Mouse (Mus musculus) kidney, embryonic 15.5 days (tissue): Measurements from ENCODE around the gene Izumo1. TPM values are rescaled to one million over a fixed set of nuclear protein-coding genes. Genes with fewer than 3 reads are reported as not detected.
"Not testable (repeated sequence)": the region's sequence is repeated elsewhere in the genome, so short reads cannot be mapped to it uniquely, and the experiment has no call there.

Experiments
- ATAC-seq: fragments of 200-750 bp; cut with Nextera tagmentation; replicated peaks from 2 replicates; pipeline ENCODE4 v1.8.0; 2017; ENCODE audit warnings: moderate TSS enrichment; ENCODE audit not compliant: low FRiP score
- H3K27ac ChIP-seq: fragments of 300-500 bp; sonication (generic); 2 replicates; pipeline ENCODE4 v1.5.1; 2015; ENCODE audit warnings: mild to moderate bottlenecking, inconsistent platforms
- H3K27me3 ChIP-seq: fragments of 300-500 bp; sonication (generic); 2 replicates; pipeline ENCODE4 v1.6.1; 2015; ENCODE audit warnings: inconsistent platforms
- H3K36me3 ChIP-seq: fragments of 300-500 bp; sonication (generic); 2 replicates; pipeline ENCODE4 v1.6.1; 2015; ENCODE audit warnings: inconsistent platforms
- H3K4me1 ChIP-seq: fragments of 300-500 bp; sonication (generic); 2 replicates; pipeline ENCODE4 v1.6.1; 2015; ENCODE audit warnings: inconsistent platforms
- H3K4me2 ChIP-seq: fragments of 300-500 bp; sonication (generic); 2 replicates; pipeline ENCODE4 v1.6.1; 2015; ENCODE audit warnings: moderate library complexity, mild to moderate bottlenecking, inconsistent platforms
- H3K4me3 ChIP-seq: fragments of 300-500 bp; sonication (generic); replicated peaks from 2 replicates; pipeline ENCODE4 v1.5.1; 2015; ENCODE audit warnings: mild to moderate bottlenecking, inconsistent platforms
- H3K9ac ChIP-seq: fragments of 300-500 bp; sonication (generic); 2 replicates; pipeline ENCODE4 v1.6.1; 2015; ENCODE audit warnings: mild to moderate bottlenecking, inconsistent platforms
- H3K9me3 ChIP-seq: fragments of 300-500 bp; sonication (generic); replicated peaks from 2 replicates; pipeline ENCODE4 v1.6.1; 2016; ENCODE audit warnings: inconsistent platforms
- WGBS: fragments of 180-500 bp; shearing (Covaris S2); methylation state at CpG from one replicate; pipeline ENCODE4 v1.1.7; 2015; ENCODE audit warnings: mixed read lengths; 5-methylcytosine and 5-hydroxymethylcytosine counted together
- polyA plus RNA-seq: library from polyadenylated mRNA; unstranded; fragments of >200 nt; fragmentation: Nextera tagmentation; extraction: Ambion mirVana; gene quantifications from 2 replicates; pipeline ENCODE4 v1.2.1, GENCODE M21; 2015

Gene Izumo1
- polyA plus RNA-seq, 1 experiment from 2014 or later: 0.14 TPM

DNA sequence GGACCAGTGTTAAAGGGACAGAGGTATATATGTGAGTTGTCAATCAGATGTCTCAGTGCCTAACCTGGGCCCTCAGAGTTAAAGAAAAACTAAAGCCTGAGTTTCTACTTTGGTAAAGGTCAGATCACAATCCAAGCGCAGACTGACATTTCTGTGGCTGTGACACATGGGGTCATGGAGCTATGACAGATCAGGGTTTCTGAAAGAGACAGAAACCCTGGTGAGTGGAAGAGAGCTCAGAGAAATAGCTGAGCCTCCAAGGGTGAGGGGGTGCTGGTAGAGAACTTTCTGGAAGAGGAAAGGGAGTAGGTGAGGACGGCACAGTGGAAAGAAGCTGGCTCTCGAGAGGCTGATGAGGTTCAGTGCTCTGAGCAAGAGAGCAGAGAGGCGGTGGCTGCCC, 25.1 kb downstream of the Izumo1 start:
- ATAC-seq: no peak
- Histone ChIP-seq H3K36me3 (no peaks in the 10 kb centered on the region), H3K4me3 (no peak overlapping the region), H3K9ac (no peak overlapping the region), H3K4me1 (peaks cover 29% of the 10 kb centered on the region), H3K4me2 (no peak overlapping the region), H3K27ac (no peak overlapping the region), H3K27me3 (no peaks in the 10 kb centered on the region), H3K9me3 (no peaks in the 10 kb centered on the region)
- 63% methylated on average over 4 of the region's 4 CpGs for WGBS

DNA sequence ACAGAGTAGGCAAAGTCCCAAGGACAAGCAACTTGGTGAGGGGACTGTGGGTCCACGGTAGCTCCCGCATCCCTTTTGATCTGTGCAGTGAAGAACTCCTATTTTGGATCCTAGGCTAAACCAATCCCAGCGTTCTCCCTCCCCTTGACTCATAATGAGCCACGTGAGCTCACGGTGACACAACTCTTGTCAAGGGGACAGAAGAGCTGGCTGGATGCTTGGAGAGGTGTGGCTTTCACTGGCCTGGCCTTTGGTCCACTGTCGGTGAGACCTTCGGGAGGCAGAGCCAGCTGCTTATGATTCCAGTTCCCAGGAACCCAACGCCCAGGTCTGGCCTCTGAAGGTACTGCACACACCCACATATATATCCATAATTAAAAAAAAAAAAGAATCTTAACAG, 27.7 kb downstream of the Izumo1 start:
- H3K4me3 ChIP-seq: no peak overlapping the region
- peaks cover 9% of the 10 kb centered on the region for H3K4me1 ChIP-seq
- no peaks in the 10 kb centered on the region for H3K9me3 ChIP-seq
- H3K27ac ChIP-seq: no peak overlapping the region
- ATAC-seq: no peak
- no peaks in the 10 kb centered on the region for H3K36me3 ChIP-seq
- H3K27me3 ChIP-seq: no peaks in the 10 kb centered on the region
- WGBS: 71% methylated on average over 8 of the region's 8 CpGs
- H3K9ac ChIP-seq: no peak overlapping the region
- no peak overlapping the region for H3K4me2 ChIP-seq

GRCm38 (mm10) chr7:45650484-45650883, 28.9 kb downstream of the Izumo1 start:
- not testable (repeated sequence) for H3K4me2 ChIP-seq, H3K9me3 ChIP-seq, ATAC-seq, H3K9ac ChIP-seq, H3K27me3 ChIP-seq, H3K36me3 ChIP-seq, H3K27ac ChIP-seq, H3K4me1 ChIP-seq, H3K4me3 ChIP-seq
- WGBS: 94% methylated on average over 20 of the region's 20 CpGs

- Histone ChIP-seq H3K9ac (no peak overlapping the region), H3K4me3 (no peak overlapping the region), H3K4me2 (peak overlapping the region; percentile 47), H3K9me3 (no peaks in the 10 kb centered on the region; the same call in 1 of the 2 replicates), H3K36me3 (no peaks in the 10 kb centered on the region), H3K27ac (no peak overlapping the region), H3K27me3 (no peaks in the 10 kb centered on the region), H3K4me1 (peaks cover 5% of the 10 kb centered on the region; the same call in 1 of the 2 replicates)
- ATAC-seq: no peak
- WGBS: 38% methylated on average over 17 of the region's 17 CpGs
Measured at GRCm38 (mm10) chr7:45654424-45655047, 32.9 kb downstream of the Izumo1 start.

- WGBS: 70% methylated on average over 11 of the region's 11 CpGs
- Histone ChIP-seq H3K9ac (no peak overlapping the region), H3K4me3 (no peak overlapping the region), H3K4me2 (no peak overlapping the region), H3K9me3 (no peaks in the 10 kb centered on the region; the same call in 1 of the 2 replicates), H3K4me1 (peaks cover 28% of the 10 kb centered on the region), H3K36me3 (no peaks in the 10 kb centered on the region), H3K27ac (no peak overlapping the region), H3K27me3 (no peaks in the 10 kb centered on the region)
- no peak for ATAC-seq
Measured at GRCm38 (mm10) chr7:45660746-45661478, 39.3 kb downstream of the Izumo1 start.

- 94% methylated on average over 6 of the region's 6 CpGs for WGBS
- peaks cover 33% of the 10 kb centered on the region for H3K4me1 ChIP-seq
- not testable (repeated sequence) for H3K36me3 ChIP-seq, H3K9ac ChIP-seq, ATAC-seq, H3K4me2 ChIP-seq, H3K27ac ChIP-seq, H3K9me3 ChIP-seq, H3K4me3 ChIP-seq, H3K27me3 ChIP-seq
Measured at GRCm38 (mm10) chr7:45661702-45662101, 40.1 kb downstream of the Izumo1 start.

DNA sequence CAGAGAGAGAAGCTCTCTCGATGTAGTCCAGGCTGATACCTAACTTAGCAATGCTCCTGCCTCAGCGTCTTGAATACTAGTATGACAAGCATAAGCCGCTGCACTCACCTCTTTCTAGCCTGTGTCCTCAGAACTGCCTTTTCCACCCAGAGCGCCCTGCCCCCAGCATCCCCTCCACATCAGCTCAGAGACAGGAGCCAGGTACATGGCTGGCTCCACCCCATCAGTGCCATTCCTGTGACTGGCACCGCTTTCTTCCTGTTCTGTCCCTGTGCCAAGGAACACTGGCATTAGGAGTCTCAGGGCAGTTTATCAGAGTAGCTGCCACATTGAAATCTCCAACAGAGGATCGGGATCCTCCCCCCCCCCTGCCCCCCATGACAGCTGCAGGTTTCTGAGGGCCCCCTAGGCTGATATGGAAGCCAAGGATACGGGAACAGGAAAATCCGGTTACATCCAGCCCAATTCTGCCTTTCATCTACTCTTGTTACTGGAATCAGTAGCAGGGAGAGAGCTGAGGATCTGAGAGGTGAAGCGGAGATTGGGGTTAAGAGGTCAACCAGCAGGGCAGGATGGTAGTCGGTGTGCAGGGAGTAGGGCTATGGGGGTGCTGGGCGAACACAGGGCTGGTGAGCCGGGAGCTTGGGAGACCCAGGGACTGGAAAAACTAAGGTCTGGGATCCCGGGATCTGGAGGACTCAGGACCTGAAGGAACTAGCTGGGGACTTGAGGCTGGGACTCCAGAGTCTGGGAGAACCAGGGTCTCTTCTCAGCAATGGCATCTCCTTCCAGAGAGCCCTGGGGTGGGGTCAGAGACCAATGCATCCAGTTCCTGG, 43.9 kb downstream of the Izumo1 start:
- Histone ChIP-seq H3K27ac (0 out of 2 replicates have a peak overlapping the region, but pooled peaks have one; percentile 15), H3K9me3 (no peaks in the 10 kb centered on the region), H3K9ac (no peak overlapping the region), H3K36me3 (no peaks in the 10 kb centered on the region), H3K4me3 (no peak overlapping the region), H3K4me1 (peaks cover 41% of the 10 kb centered on the region), H3K27me3 (no peaks in the 10 kb centered on the region), H3K4me2 (0 out of 2 replicates have a peak overlapping the region, but pooled peaks have one; percentile 5)
- ATAC-seq: 0 out of 2 replicates have a peak, but pooled peaks have one; percentile 25
- 53% methylated on average over 13 of the region's 13 CpGs for WGBS

DNA sequence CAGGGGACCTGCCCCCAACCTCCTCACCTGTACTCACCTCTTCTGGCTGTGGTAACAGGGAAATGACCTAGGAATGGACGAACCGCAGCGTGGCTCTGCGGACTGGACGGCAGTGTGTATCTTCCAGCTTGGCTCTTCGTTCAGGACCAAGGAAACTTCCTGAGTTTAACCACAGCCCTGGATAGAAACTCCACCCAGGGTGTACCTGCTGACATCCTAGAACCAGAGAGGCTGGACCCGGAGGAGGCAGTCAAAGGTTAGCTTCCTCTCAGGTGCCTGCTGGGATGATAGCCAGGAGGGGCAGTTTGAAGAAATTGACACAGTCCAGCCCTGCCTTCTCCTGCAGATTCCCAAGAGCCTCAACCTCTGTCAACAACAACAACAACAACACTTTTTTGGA, 44.5 kb downstream of the Izumo1 start, which contains the start of gene Fut2:
TSS of gene Fut2 (minus strand) at position 234 of the 400 bp plus-strand sequence.
- no peak within 1 kb of the TSS for H3K4me3 ChIP-seq
- H3K9me3 ChIP-seq: no peaks in the 10 kb centered on the region
- ATAC-seq: no peak
- H3K4me2 ChIP-seq: 0 out of 2 replicates have a peak within 1 kb of the TSS, but pooled peaks have one; percentile 5
- peaks cover 39% of the 10 kb centered on the region for H3K4me1 ChIP-seq
- no peaks in the 10 kb centered on the region for H3K36me3 ChIP-seq
- no peaks in the 10 kb centered on the region for H3K27me3 ChIP-seq
- H3K9ac ChIP-seq: no peak within 1 kb of the TSS
- 0 out of 2 replicates have a peak within 1 kb of the TSS, but pooled peaks have one; percentile 15 for H3K27ac ChIP-seq
- 75% methylated on average over 7 of the region's 7 CpGs for WGBS

GRCm38 (mm10) chr7:45667761-45668160, 46.1 kb downstream of the Izumo1 start:
- 70% methylated on average over 14 of the region's 14 CpGs for WGBS
- Histone ChIP-seq H3K9ac (no peak overlapping the region), H3K4me1 (peaks cover 39% of the 10 kb centered on the region), H3K9me3 (no peaks in the 10 kb centered on the region), H3K27ac (no peak overlapping the region), H3K27me3 (no peaks in the 10 kb centered on the region), H3K36me3 (no peaks in the 10 kb centered on the region), H3K4me3 (no peak overlapping the region), H3K4me2 (no peak overlapping the region)
- no peak for ATAC-seq

GRCm38 (mm10) chr7:45668921-45669320, 47.3 kb downstream of the Izumo1 start:
- Histone ChIP-seq H3K9ac (no peak overlapping the region), H3K9me3 (no peaks in the 10 kb centered on the region), H3K36me3 (no peaks in the 10 kb centered on the region), H3K4me1 (peaks cover 33% of the 10 kb centered on the region), H3K4me2 (no peak overlapping the region), H3K27me3 (no peaks in the 10 kb centered on the region), H3K4me3 (no peak overlapping the region), H3K27ac (no peak overlapping the region)
- 95% methylated on average over 9 of the region's 9 CpGs for WGBS
- ATAC-seq: no peak

- 64% methylated on average over 7 of the region's 7 CpGs for WGBS
- H3K4me3 ChIP-seq: no peak overlapping the region
- H3K36me3 ChIP-seq: no peaks in the 10 kb centered on the region
- peaks cover 20% of the 10 kb centered on the region for H3K4me1 ChIP-seq
- no peak overlapping the region for H3K27ac ChIP-seq
- no peak for ATAC-seq
- no peaks in the 10 kb centered on the region for H3K27me3 ChIP-seq
- no peak overlapping the region for H3K4me2 ChIP-seq
- no peak overlapping the region for H3K9ac ChIP-seq
- H3K9me3 ChIP-seq: no peaks in the 10 kb centered on the region
Measured at GRCm38 (mm10) chr7:45677627-45678295, 56.1 kb downstream of the Izumo1 start.
